In the genomic region with DNA sequence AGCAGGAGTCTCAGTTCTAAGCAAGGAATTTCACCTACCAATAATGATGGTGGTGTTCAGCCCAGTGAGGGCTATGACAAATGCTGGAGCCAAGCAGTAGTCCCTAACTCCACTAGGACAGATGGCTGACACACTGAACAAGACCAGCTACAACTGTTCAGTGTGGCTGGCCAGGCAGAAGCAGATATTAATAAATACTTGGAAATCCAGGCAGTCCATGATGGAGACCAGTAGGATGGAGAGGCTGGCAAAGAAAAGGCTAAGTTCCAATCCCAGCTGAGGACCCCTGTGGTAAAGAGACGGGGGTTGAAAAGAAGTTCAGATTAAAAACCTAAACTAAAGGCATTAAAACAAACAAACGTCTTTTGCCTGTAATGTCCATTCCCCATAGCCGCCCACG, we compare ENCODE assay signal across 12 mouse cellular contexts.
"Had no signal": no experiment of that assay in that cellular context is flagged by ENCODE, and none has a peak within 500 bp of the region (broad histone marks: within the 10 kb centered on the region; RNA-seq: fewer than 3 reads in every experiment).

No protein-coding gene starts in this region.

- DNase-seq: gastrocnemius, postnatal 14 days; gastrocnemius, postnatal 36 days; heart, postnatal 14 days; kidney, adult 11 months; kidney, adult 2 months; kidney, adult 9 months; kidney, postnatal 14 days; kidney, postnatal 36 days; layer of hippocampus, adult 9-11 months; left cerebral cortex, postnatal 4 days; liver; liver, embryonic 13.5 days had no signal
